Mouse (Mus musculus): Measurements from ENCODE around the gene Gm17657.

DNA sequence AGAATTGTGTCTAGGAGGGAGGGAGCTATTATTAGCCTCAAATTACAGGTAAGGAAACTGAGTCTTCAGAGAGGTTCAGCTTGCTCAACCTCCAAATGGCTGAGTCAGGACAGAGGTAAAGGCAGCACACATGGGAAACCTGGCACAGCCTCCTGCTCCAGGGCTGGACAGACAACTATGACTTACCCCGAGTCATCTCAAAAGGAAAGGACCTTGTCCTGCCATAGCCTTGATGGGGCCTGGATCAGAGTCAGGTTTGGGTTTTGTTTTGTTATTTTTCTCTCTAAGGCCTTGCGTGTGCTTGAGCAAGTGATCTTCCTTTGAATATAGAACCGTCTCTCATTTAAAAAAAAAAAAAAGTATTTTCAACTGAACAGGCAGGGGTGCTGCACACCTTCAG lies 74.3 kb downstream of the Gm17657 start:
- TF ChIP-seq POLR2A (IDR thresholded peaks at IDR 0.05; ENCODE audit: extremely low read depth, insufficient read depth, low read length): no peak
- no peak for TF ChIP-seq CTCF (IDR thresholded peaks at IDR 0.05; ENCODE audit: low read depth, low read length)
